Mouse (Mus musculus) megakaryocyte-erythroid progenitor cell, adult 5 weeks (primary cell): ENCODE data around the gene Atp1b2. TPM values are rescaled to one million over a fixed set of nuclear protein-coding genes. Genes with fewer than 3 reads are reported as not detected.

ENCODE experiments used
- polyA plus RNA-seq: library from polyadenylated mRNA; stranded (reverse); fragments of >175 nt; gene quantifications from 2 replicates; pipeline ENCODE4 v1.2.3, GENCODE M21; 2012

The Atp1b2 gene
- 60.8 and 72.4 TPM in 2 replicates for polyA plus RNA-seq

GRCm38 (mm10) chr11:69605726-69606490 is at the start of gene Atp1b2:
Gene Atp1b2 (minus strand): TSS chr11:69605942.

GRCm38 (mm10) chr11:69632284-69633089 is 26.7 kb upstream of the Atp1b2 start, which contains the start of gene Fxr2:
Gene Fxr2 (plus strand): TSS chr11:69632990.

GRCm38 (mm10) chr11:69621571-69622268 is 16.0 kb upstream of the Atp1b2 start, which contains the start of gene Sat2:
Gene Sat2 (plus strand): TSS chr11:69622024.

GRCm38 (mm10) chr11:69617805-69618204 is 12.1 kb upstream of the Atp1b2 start, which contains the start of gene Shbg:
Gene Shbg (minus strand): TSS chr11:69617905.

GRCm38 (mm10) chr11:69580091-69580514 is 25.6 kb downstream of the Atp1b2 start, which contains the start of the genes Wrap53 and Trp53:
Gene Wrap53 (minus strand): TSS chr11:69580255.
Gene Trp53 (plus strand): TSS chr11:69580359.

GRCm38 (mm10) chr11:69559851-69560765 is 45.6 kb downstream of the Atp1b2 start, which contains the start of gene Efnb3:
Gene Efnb3 (minus strand): TSS chr11:69560205.

Other genes starting within 250 kb of the Atp1b2 start
- gene Chd3, start 236.5 kb downstream of the Atp1b2 start, polyA plus RNA-seq: 147 and 202 TPM in 2 replicates
- gene Naa38, start 210.5 kb downstream of the Atp1b2 start, polyA plus RNA-seq: 114 and 133 TPM in 2 replicates
- 8.7 and 8.8 TPM in 2 replicates for gene Cyb5d1, start 210.3 kb downstream of the Atp1b2 start, polyA plus RNA-seq
- 1.6 and 2.5 TPM in 2 replicates for gene Tmem88, start 207.7 kb downstream of the Atp1b2 start, polyA plus RNA-seq
- gene Kdm6b, start 192.3 kb downstream of the Atp1b2 start, polyA plus RNA-seq: 242 and 341 TPM in 2 replicates
- gene Dnah2, start 56.8 kb downstream of the Atp1b2 start, polyA plus RNA-seq: 0.03 TPM in 1 of 2 replicates, not detected in the other
- 0.69 and 1.4 TPM in 2 replicates for gene Efnb3, start 45.7 kb downstream of the Atp1b2 start, polyA plus RNA-seq
- 15.1 and 19.3 TPM in 2 replicates for gene Wrap53, start 25.7 kb downstream of the Atp1b2 start, polyA plus RNA-seq
- gene Trp53, start 25.6 kb downstream of the Atp1b2 start, polyA plus RNA-seq: 107 and 113 TPM in 2 replicates
- gene Shbg, start 12.0 kb upstream of the Atp1b2 start, polyA plus RNA-seq: not detected in 2 replicates
- not detected in 2 replicates for gene Sat2, start 16.1 kb upstream of the Atp1b2 start, polyA plus RNA-seq
- gene Fxr2, start 27.0 kb upstream of the Atp1b2 start, polyA plus RNA-seq: 78.1 and 86.4 TPM in 2 replicates
- gene Sox15, start 49.4 kb upstream of the Atp1b2 start, polyA plus RNA-seq: 0.48 and 1.3 TPM in 2 replicates
- 34.6 and 45.3 TPM in 2 replicates for gene Mpdu1, start 56.7 kb upstream of the Atp1b2 start, polyA plus RNA-seq
- gene Cd68, start 60.2 kb upstream of the Atp1b2 start, polyA plus RNA-seq: 27.8 and 36.3 TPM in 2 replicates
- gene Eif4a1, start 66.5 kb upstream of the Atp1b2 start, polyA plus RNA-seq: 275 and 277 TPM in 2 replicates
- 103 and 104 TPM in 2 replicates for gene Senp3, start 76.1 kb upstream of the Atp1b2 start, polyA plus RNA-seq
- 11.4 TPM in 2 replicates for gene Tnfsf13, start 79.8 kb upstream of the Atp1b2 start, polyA plus RNA-seq
- 7.9 and 10.0 TPM in 2 replicates for gene Tnfsf12, start 89.9 kb upstream of the Atp1b2 start, polyA plus RNA-seq
- gene Tnfsfm13, start 90.2 kb upstream of the Atp1b2 start, polyA plus RNA-seq: 2.5 and 3.6 TPM in 2 replicates
- 82.4 and 83.8 TPM in 2 replicates for gene Polr2a, start 152.7 kb upstream of the Atp1b2 start, polyA plus RNA-seq
- not detected in 2 replicates for gene Slc35g3, start 156.0 kb upstream of the Atp1b2 start, polyA plus RNA-seq
- gene Zbtb4, start 160.0 kb upstream of the Atp1b2 start, polyA plus RNA-seq: 3.7 and 6.1 TPM in 2 replicates
- gene Chrnb1, start 190.0 kb upstream of the Atp1b2 start, polyA plus RNA-seq: 1.1 and 1.2 TPM in 2 replicates
- 1.1 and 1.4 TPM in 2 replicates for gene Fgf11, start 195.9 kb upstream of the Atp1b2 start, polyA plus RNA-seq
- 0.03 TPM in 1 of 2 replicates, not detected in the other for gene Tmem102, start 199.7 kb upstream of the Atp1b2 start, polyA plus RNA-seq
- gene Gm39566, start 209.4 kb upstream of the Atp1b2 start, polyA plus RNA-seq: not detected in 2 replicates
- gene Spem2, start 212.5 kb upstream of the Atp1b2 start, polyA plus RNA-seq: not detected in 2 replicates
- 0.11 TPM in 1 of 2 replicates, not detected in the other for gene Spem1, start 216.2 kb upstream of the Atp1b2 start, polyA plus RNA-seq
- 40.3 and 57.2 TPM in 2 replicates for gene Nlgn2, start 231.8 kb upstream of the Atp1b2 start, polyA plus RNA-seq
- 437 and 678 TPM in 2 replicates for gene Tmem256, start 232.6 kb upstream of the Atp1b2 start, polyA plus RNA-seq
- gene Plscr3, start 240.4 kb upstream of the Atp1b2 start, polyA plus RNA-seq: 149 and 165 TPM in 2 replicates